Mouse (Mus musculus) testis, adult 2 months (tissue): ENCODE data around the gene Galnt6.

ENCODE experiments used
- CTCF ChIP-seq: fragments of 200-500 bp; IDR thresholded peaks from 2 replicates; pipeline ENCODE4 v1.5.1; 2012; ENCODE audit warnings: low read depth, mild to moderate bottlenecking, inconsistent platforms, low read length, moderate library complexity; ENCODE audit not compliant: control insufficient read depth, insufficient read depth, insufficient replicate concordance
- POLR2A ChIP-seq: fragments of 200-500 bp; IDR thresholded peaks from 2 replicates; pipeline ENCODE4 v1.6.1; 2012; ENCODE audit warnings: low read depth, mild to moderate bottlenecking, inconsistent platforms, low read length, moderate library complexity; ENCODE audit not compliant: control insufficient read depth

GRCm38 (mm10) chr15:100759286-100759685 is 30.1 kb upstream of the Galnt6 start:
- TF ChIP-seq CTCF (no peak), POLR2A (no peak)
